Mouse (Mus musculus) embryo, embryonic 11.5 days (tissue): ENCODE data around the gene Ush1g.
A peak's percentile ranks its signal among the peaks of the same experiment; 100 is the strongest.

Experiments used
- DNase-seq: peaks from one replicate; pipeline ENCODE4 v3.0.0-alpha.2; 2012; ENCODE audit warnings: low read depth, low spot score

Ush1g gene

DNA sequence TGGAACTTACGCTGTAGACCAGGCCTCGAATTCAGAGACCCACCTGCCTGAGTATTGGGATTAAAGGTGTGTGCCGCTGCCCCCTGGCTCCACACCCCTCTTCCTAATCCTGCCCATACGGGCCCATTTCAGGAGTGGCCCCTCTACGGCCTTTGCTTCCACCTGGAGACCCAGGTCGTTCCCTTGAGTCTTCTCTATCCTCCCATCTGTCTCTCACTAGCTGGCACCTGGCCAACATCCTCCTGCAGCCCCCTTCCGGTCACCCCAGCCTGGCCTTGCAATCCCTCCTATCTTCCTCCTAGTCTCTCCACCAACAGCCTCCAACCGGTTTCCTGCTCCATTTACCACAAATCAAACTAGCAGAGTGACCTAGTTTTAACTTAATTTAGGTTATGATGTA lies 32.0 kb downstream of the Ush1g start:
- DNase-seq = no peak

DNA sequence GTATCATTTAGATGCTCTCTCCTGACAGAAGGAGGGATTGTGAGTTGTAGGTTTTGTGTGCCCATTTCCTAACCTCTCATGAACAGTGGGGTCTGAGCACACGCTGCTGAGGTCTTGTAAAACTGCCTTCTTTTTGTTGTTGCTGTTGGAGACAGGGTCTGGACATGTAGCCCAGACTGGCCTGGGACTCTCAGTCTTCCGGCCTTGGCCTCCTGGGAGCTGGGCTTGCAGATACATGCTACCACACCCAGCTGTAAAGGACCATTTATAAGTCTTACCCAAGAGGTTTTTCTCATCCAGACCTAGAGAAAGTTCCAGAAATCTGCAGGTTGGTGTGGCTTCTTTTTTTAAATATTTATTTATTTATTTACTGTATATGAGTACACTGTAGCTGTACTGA lies 33.5 kb downstream of the Ush1g start:
- no peak for DNase-seq

DNA sequence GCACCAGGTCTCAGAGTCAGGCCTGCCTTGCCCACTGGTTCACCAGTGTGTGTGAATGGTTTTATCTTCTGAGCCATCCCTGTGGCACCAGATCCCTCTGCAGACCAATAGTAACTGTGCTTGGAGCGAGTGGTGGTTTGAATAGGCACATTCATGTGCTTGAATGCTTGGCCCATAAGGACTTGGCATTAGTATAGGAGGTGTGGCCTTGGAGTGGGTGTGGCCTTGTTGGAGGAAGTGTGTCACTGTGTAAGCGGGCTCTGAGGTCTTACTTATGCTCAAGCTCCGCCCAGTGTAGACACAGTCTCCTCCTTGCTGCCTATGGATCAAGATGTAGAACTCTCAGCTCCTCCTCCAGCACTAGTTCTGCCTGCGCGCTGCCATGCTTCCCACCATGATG lies 34.5 kb downstream of the Ush1g start:
- DNase-seq = no peak

DNA sequence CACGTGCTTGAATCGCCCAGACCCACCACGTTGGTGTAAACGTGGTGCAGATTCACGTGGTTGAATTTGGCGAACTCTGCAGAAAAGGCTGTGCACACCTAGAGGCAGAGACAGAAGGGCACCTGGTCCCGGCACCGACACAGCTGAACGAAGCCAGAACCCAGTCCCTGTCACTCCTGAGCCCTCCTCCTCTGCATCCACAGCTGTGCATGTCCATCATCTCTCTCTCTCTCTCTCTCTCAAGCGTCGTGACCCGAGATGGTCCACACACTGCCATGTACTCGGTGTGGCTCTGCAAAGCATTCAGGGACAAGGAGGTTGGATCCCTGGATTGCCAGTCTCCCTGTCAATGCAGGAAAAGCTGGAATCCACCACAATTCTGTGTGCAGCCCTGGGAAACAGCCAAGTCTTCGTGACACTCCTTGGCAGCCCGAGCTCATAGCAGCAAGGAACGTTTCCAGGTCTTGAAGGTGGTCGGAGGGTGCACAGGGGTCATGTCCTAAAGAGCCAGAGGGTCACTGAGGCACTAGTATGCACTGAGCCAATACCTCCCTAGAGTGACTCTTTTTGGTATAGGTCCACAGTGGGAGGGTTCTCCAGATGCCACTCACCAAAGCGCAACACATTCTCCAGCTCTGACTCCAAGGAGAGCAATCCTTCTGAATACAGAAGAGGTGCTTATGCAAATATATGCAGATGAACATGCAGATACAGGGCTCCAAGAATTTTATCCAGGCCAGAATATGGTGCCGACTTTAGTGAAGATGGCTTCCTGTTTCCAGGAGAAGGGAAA lies 35.4 kb downstream of the Ush1g start:
- no peak for DNase-seq

DNA sequence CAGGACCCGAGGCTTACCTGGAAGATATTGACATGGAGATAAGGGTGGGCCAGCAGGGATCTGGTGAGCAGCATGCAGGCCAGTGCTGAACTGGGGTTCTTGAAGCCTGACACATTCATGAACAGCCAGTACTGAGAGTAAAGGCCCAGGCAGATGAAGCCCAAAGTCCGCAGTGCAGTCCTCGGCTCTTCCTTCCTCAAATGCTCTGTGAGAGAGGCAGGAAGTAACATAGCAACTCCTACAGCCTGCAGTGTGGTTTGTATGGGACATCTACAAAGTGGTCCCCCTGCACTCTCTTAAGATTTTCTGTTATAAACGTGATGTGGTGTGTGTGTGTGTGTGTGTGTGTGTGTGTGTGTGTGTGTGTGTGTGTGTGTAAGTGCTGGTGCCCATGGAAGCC lies 36.6 kb downstream of the Ush1g start:
- no peak for DNase-seq

DNA sequence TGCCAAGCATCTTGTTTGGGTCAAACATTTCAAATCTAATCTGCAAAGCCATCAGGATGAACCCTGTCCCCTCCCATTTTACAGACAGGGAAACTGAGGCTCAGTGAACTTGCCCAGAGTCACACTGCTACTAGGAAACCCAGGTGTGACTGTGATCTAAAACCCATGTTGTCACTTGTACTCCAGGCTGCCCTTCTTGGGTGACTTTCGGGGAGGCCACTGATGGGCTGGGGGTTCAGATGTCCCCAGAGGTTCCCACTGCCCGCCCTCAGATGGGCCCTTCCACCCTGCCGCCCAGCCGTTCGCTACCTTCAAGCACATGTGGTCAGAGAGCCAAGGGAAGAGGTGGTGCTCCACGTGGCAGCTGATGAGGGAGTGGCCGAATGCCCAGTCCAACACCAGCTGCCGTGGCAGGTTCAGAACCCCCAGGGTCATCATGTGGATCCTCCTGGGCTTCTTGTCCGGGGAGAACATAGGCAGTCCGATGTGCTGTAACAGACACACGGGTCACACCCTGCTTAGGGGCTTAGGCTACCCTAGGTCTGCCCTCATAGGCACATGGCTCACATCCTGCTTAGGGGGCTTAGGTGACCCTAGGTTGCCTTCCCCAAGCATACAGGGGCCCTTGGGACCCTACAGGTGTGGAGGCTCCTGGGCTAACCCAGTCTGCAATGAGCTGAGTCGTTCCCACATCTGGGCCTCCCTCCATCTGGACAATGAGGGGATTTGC lies 37.8 kb downstream of the Ush1g start:
- no peak for DNase-seq

DNA sequence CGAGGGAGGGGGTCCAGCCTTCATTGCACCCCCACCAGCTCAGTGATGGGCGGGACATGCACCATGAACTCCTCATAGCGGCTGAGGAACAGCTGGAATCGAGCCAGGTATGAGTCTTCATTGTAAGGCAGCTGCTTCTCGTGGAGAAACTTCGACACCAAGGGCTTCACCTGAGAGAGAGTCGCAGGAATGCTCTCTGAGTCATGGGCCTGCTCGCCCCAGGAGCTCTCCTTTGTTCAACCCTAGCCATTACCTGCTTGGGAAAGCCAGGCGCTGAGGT lies 38.4 kb downstream of the Ush1g start:
- no peak for DNase-seq

DNA sequence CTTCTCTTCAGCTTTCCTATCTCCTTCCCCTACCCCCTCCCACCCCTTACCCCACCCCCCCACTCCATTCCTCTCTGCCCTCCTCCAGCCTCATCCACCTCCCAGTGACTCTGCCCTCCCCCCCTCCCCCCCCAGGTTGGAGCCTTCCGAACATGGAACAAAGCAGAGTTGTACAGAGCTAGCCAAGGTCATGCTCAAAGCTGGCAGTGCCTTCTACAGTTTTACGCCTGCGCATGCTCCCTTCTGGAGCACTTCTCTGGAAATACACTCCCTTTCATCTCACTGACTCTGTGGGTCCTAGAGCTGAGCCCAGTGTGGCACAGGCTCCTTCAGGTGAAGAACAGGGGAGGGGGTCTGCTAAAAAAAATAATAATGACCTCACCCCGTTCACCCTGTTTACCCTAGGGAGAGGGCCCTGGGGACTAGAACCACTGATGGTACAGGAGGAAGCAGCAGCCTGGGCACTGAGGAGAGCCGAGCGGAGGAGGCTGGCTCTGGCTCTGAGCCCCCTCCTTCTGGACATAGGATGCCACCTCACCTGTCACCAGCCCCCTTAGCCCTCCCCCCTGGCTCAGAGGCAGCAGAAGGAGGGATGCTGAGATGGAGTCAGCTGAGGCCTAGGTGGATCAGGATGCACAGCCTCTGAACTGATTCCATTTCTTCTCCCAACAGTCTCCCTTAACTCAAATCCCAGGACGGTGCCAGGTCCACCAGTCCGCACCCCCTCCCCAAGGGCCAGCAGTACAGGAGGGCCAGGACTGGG lies 38.9 kb downstream of the Ush1g start:
- no peak for DNase-seq

DNA sequence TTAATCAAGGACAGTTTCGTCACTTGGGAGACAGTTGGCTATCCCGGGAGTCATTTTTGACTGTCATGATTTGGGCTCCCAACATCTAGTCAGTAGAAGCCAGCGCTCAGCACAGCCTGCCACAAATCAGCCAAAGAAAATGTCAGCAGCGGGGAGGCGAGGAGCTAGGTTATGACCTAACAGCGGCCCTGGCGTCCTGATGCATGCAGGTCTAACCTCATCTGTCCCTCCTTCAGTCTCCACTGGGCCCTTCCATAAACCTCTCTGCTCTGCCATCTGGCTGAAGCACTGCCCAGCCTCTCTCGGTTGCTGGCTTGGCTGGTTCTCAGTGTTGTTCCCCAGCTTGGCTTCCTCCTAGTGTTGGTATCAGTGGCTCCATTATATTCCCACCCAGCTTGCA lies 39.5 kb downstream of the Ush1g start:
- no peak for DNase-seq

DNA sequence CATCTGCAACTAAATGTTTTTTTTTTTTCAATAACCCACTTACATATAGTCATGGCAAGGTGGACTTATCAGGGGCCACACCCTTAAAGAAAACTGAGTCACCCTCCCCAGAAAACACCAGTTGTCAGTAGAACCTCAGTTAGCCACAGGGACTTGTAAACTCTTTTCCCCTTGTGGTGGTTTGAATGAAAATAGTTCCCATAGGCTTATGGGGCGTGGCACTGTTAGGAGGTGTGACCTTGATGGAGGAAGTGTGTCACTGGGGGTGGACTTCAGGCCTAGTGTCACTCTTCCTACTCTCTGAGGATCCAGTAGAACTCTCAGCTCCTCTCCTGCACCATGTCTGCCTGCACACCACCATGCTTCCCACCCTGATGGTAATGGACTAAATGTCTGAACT lies 42.1 kb downstream of the Ush1g start:
- no peak for DNase-seq

DNA sequence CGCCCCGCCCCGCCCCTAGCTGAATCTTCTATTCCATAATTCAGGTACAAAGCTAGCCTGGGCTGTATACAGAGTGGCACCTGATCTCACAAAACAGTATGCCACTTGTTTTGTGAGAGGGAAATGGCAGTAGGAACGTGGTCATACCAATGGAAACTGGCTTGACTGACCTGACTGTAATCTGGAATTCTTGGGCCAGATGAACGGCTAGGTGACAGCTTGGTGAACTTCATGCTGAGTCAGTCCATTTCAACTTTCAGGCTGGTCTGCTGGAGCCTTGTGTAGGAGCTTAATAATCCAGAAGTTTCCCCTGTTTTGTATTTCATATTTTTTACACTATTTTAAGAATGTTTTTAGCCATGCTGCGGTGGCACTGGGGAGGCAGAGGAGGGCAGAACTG lies 43.7 kb downstream of the Ush1g start:
- DNase-seq = no peak

DNA sequence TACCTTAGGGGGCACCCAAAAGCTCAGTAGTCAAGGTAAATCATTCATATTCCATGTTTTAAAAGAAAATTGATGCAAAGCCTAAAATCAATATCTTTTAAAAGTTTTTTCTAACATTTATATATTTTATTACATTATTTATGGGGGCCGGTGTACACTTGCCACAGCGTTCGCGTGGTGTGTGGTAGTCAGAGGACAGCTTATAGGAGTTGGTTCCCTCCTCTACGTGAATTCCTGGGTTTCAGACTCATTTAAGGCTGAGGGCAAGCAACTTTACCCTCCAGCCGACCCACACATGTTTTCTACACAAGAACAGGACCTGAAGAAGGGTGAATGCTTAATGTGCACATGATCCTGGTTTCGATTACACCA lies 44.3 kb downstream of the Ush1g start:
- no peak for DNase-seq

DNA sequence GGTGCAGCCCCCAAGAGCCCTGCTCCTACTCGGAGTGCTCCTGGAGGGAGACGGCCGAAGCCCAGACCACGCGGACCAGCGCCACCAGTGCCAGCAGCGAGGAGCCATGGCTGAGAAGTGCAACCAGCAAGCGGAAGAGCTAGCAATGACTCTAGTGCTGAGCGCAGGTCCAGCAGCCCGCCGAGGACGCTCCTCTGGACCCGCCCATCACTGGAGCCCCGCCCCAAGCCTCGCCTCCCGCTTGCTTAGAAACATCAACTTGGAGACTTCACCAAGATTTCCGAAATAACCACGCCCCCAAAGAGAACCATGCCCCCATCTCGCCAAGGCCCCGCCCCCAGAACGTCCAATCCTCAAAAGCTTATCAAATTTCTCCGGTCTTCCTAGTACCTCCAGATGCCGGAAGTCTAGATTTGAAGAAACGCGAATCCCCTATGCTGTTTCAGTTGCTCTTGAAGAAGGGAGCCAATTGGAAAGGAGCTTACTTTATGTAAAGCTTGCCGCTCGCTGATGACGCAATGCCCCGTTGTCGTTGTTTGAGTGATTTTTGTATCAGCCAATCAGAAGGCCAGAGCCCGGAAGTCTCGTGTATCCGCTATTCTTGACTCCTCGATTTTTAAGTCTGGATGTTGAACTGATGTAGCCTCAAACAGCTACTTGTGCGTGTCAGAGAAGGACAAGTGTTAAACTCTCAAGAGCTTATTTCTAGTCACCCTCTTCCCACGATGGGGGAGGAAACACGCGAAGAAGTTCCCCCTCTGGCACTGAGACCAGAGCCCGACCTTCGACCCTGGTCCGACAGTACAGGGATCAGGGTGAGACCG lies 44.8 kb downstream of the Ush1g start, which contains the start of gene Fdxr:
Gene Fdxr (minus strand): TSS at position 271 of the 824 bp plus-strand sequence.
- peak; percentile 99 for DNase-seq

DNA sequence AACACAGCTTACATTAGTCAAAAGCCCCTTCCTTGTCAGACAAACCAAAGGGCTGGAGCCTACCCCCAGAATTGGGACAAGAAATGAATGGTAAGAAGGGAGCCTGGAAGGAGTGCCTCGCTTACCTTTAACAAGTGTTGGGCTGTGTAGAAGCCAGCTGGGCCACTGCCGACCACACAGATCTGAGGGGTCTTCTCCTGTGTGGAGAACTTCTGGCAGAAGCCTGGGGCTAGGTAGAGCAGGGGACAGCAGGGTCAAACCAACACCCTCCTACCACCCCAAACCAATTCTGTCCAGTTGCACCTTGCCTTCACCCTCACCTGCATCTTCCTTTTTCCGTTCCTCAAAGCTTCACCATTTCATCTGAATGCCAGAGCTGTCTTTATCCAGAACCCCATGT lies 45.9 kb downstream of the Ush1g start:
- DNase-seq = no peak

DNA sequence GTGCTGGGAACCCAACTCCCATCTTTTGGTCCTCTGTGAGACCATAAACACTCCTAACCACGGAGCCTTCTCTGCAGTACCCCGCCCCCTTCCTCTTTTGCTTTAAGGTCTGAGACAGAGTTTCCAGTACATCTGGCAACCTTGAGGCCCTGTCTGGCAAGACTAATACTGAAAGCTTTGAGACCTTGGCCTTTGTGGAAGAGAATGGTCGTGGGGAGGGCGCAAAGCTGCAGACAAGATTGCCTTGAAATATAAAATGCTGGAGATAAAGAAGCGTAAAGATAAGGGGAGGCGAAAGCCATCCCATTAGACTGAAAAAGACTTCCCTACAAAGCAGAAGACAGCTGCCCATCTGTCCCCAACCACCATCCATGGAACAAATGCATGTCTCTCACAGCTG lies 46.3 kb downstream of the Ush1g start:
- DNase-seq = no peak

DNA sequence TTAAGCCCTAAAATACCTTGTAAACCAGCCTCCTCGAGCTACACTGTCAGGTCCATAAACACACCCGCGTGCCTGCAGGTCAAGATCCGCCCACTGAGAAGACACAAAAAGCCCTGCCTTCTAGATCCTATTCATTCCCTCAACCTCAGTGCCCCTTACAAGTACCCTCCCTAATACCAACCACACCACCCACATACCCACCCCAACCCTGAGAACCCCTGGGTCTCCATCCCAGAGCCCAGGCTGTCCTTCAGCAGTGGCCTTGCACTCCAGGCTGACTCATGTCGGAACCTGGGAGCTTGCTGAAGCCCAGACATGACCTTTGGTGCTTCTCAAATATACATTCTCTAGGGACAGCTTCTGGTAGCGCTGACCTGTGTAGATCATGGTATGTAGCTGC lies 47.1 kb downstream of the Ush1g start:
- DNase-seq = no peak

DNA sequence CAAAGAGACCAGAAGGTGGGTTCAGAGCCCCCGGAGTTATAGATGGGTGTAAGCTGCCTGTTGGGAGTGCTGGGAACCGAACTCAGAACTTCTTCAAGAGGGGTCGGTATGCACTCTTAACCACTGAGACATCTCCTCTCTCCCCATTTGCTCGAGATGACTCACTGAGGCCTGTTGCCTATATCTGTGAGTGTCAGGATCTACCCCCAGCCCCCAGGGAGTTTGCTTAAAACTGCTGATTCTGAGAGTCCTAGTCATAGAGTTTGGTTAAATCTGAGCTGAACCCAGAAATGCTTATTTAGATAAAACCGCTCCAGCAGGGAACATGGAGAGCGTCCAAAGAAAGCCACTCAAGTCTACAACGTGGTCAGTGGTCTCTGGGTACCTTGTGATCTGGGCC lies 47.7 kb downstream of the Ush1g start:
- DNase-seq = no peak

DNA sequence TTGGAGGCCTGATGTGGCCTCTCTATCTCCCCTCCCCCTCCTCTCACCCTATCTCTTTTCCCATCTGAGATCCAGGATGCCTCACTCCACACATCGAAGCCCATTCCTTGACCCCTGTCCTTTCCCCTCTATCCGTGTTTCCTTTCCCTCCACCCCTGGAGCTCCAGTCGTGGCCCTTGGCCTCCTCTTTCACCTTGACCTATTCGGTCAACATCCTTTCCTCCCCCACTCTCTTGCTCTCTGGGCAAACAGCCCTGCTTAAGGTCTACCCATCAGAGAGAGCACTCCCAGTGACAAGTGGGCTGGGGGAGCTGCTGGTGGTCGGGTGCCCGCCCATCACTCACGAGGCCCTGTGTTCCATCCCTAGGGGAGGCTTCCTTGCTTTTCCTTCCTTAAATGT lies 48.1 kb downstream of the Ush1g start:
- no peak for DNase-seq

DNA sequence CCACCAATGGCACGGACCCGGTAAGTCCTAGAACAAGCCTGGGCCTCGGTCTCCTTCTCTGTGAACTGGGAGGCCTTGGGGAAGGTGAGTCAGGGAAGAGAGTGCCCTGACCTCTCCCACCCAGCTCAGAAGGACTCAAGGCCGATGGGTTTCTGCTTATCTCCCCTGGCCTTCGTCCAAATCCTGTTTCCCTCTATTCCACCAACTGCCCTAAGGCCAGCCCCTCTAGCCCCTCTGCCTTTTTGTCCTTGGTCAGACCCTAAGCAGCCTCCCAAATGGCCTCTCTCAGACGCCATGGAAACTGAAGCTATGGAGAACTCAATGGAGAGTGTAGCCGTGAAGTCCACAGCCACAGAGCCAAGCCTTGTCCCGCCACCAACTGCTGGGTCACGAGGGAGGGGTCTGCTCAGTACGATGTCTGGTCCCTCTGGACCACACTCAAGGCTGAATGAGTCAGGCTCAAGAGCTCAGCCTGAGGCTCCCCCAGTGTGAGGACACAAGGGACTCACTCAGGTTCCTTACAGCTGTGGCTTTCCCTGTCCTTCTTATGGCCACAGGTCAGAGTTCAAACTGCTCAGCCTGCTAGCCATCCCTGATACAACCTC lies 48.8 kb downstream of the Ush1g start:
- DNase-seq = no peak

DNA sequence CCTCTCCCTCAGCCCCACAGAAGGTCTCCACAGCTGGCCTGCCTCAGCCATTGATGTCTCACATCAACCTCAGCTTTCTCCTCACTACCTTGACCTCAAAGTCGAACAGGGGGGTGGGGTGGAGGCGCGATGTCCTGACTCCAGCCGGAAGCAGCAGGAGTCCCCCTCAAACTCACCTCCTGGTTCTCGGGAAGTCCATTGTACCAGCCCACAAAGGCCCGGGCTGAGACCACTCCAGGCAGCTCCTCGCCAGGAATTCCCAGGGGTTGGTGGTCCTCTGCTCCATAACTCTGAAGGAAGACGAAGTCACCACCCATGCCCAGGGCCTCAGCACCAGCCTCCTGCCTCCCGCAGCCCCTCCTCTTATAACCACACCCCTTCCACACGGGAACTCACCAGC lies 50.4 kb downstream of the Ush1g start:
- no peak for DNase-seq

DNA sequence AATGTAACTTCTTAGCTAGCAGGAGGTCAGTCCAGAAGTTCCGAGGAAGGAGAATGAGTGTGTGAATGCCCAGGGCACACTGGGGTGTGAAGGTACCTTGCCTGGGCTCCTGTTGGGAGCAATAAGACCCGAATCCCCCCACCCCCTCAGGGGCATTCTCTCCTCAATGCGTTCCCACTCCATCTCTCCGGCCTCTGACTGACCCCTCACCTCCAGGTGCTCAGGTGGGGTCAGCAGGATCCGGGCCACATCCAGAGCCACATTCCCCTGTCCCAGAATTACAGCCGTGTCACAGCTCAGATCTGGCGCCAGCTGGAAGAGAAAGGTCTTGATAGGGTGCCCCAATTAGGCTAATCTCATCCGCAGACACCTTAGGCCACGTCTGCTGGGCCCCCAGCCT lies 50.8 kb downstream of the Ush1g start:
- no peak for DNase-seq
